Mouse (Mus musculus) spleen, adult 2 months (tissue): ENCODE measurements around the gene Rpl3l.

ENCODE experiments used
- CTCF ChIP-seq: fragments of 200-500 bp; IDR thresholded peaks from 2 replicates; pipeline ENCODE4 v1.5.1; 2011; ENCODE audit warnings: mild to moderate bottlenecking, inconsistent platforms; ENCODE audit not compliant: insufficient read depth, insufficient read length, insufficient replicate concordance; ENCODE audit errors: extremely low read depth
- POLR2A ChIP-seq: fragments of 200-500 bp; IDR thresholded peaks from 2 replicates; pipeline ENCODE4 v1.6.1; 2011; ENCODE audit warnings: low read depth, low read length, inconsistent platforms

- TF ChIP-seq CTCF (no peak), POLR2A (no peak)
Observed at GRCm38 (mm10) chr17:24723122-24723880, 4.3 kb upstream of the Rpl3l start.
